Mouse (Mus musculus): ENCODE results near the gene Rcc2.

Rcc2 gene

GRCm38 (mm10) chr4:140709617-140710016 is 9.3 kb downstream of the Rcc2 start:
- no peak for DNase-seq (ENCODE audit: low spot score)

GRCm38 (mm10) chr4:140710781-140711180 is 10.4 kb downstream of the Rcc2 start:
- no peak for DNase-seq (ENCODE audit: low spot score)

- no peak for DNase-seq (ENCODE audit: low spot score)
Measured at GRCm38 (mm10) chr4:140711360-140711759, 11.0 kb downstream of the Rcc2 start.

- peak; percentile 89 for DNase-seq (ENCODE audit: low spot score)
Measured at GRCm38 (mm10) chr4:140713480-140714365, 13.4 kb downstream of the Rcc2 start.

- DNase-seq (ENCODE audit: low spot score), result no peak
Measured at GRCm38 (mm10) chr4:140714586-140714985, 14.2 kb downstream of the Rcc2 start.

GRCm38 (mm10) chr4:140716994-140717393 is 16.7 kb downstream of the Rcc2 start:
- DNase-seq (ENCODE audit: low spot score), result no peak

- DNase-seq (ENCODE audit: low spot score), result no peak
Measured at GRCm38 (mm10) chr4:140718436-140718835, 18.1 kb downstream of the Rcc2 start.

- DNase-seq (ENCODE audit: low spot score), result no peak
Measured at GRCm38 (mm10) chr4:140720091-140720490, 19.8 kb downstream of the Rcc2 start.

- DNase-seq (ENCODE audit: low spot score), result no peak
Measured at GRCm38 (mm10) chr4:140721968-140722490, 21.7 kb downstream of the Rcc2 start.

GRCm38 (mm10) chr4:140722710-140723109 is 22.4 kb downstream of the Rcc2 start:
- no peak for DNase-seq (ENCODE audit: low spot score)

GRCm38 (mm10) chr4:140723192-140723591 is 22.9 kb downstream of the Rcc2 start:
- no peak for DNase-seq (ENCODE audit: low spot score)

- DNase-seq (ENCODE audit: low spot score), result peak; percentile 70
Measured at GRCm38 (mm10) chr4:140723801-140724200, 23.5 kb downstream of the Rcc2 start.

GRCm38 (mm10) chr4:140724739-140725138 is 24.4 kb downstream of the Rcc2 start:
- no peak for DNase-seq (ENCODE audit: low spot score)

- no peak for DNase-seq (ENCODE audit: low spot score)
Measured at GRCm38 (mm10) chr4:140726907-140727306, 26.6 kb downstream of the Rcc2 start.

- DNase-seq (ENCODE audit: low spot score), result no peak
Measured at GRCm38 (mm10) chr4:140731654-140732053, 31.3 kb downstream of the Rcc2 start.

GRCm38 (mm10) chr4:140732871-140733270 is 32.5 kb downstream of the Rcc2 start:
- no peak for DNase-seq (ENCODE audit: low spot score)

- no peak for DNase-seq (ENCODE audit: low spot score)
Measured at GRCm38 (mm10) chr4:140740655-140741054, 40.3 kb downstream of the Rcc2 start.

- DNase-seq (ENCODE audit: low spot score), result no peak
Measured at GRCm38 (mm10) chr4:140741401-140741800, 41.1 kb downstream of the Rcc2 start.

GRCm38 (mm10) chr4:140742543-140742942 is 42.2 kb downstream of the Rcc2 start, which contains the start of gene Padi6:
Gene Padi6 (minus strand): TSS chr4:140742643.
- DNase-seq (ENCODE audit: low spot score), result no peak

- no peak for DNase-seq (ENCODE audit: low spot score)
Measured at GRCm38 (mm10) chr4:140743086-140743485, 42.7 kb downstream of the Rcc2 start.

GRCm38 (mm10) chr4:140744654-140745053 is 44.3 kb downstream of the Rcc2 start:
- peak; percentile 73 for DNase-seq (ENCODE audit: low spot score)

GRCm38 (mm10) chr4:140747978-140748377 is 47.6 kb downstream of the Rcc2 start:
- DNase-seq (ENCODE audit: low spot score), result peak; percentile 22

GRCm38 (mm10) chr4:140750328-140750727 is 50.0 kb downstream of the Rcc2 start:
- DNase-seq (ENCODE audit: low spot score), result peak; percentile 60

All from embryo, embryonic 10 days (tissue).